Mouse (Mus musculus): ENCODE data around the gene Mtus2. TPM values are rescaled to one million over a fixed set of nuclear protein-coding genes. Genes with fewer than 3 reads are reported as not detected.

Mtus2 gene
- total RNA-seq, 1 experiment, result 11.0 TPM

DNA sequence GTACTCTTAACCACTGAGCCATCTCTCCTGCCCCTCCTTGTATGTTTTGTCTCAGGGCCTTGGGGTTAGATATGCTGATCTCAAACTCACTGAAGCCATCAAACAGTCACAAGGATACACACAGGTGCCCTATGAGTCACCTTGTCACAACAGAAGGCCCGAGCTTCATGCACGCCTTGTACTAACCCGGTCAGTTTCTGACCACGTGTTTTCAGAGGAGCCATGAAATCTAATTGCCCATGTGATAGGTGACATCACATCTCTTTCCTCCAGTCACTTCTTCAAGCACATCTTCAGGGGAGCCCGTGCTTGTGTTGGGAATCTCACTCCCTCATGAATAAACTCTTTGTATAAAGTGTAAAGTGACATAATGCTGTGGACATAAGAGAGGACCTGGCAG lies 32.5 kb upstream of the Mtus2 start:
- TF ChIP-seq MAFK (IDR thresholded peaks at IDR 0.05; ENCODE audit: insufficient read depth, low read depth, low read length) (no peak), ZNF384 (IDR thresholded peaks at IDR 0.05; ENCODE audit: low read depth, low read length) (no peak), ZC3H11A (IDR thresholded peaks at IDR 0.05; ENCODE audit: borderline replicate concordance, low read depth, low read length) (no peak), HCFC1 (IDR thresholded peaks at IDR 0.05; ENCODE audit: borderline replicate concordance, insufficient read depth, low read length) (no peak), CHD2 (IDR thresholded peaks at IDR 0.05; ENCODE audit: low read depth, low read length) (no peak)
- DNase-seq (ENCODE audit: low read depth, low spot score), result no peak
- in situ Hi-C loops (cut with MboI; ENCODE audit: low sequenced_read_pairs in 2 of 2, unreplicated experiment in 2 of 2), result no loop called here
- Histone ChIP-seq H3K9ac (ENCODE audit: insufficient read depth, low read depth, low read length, poor library complexity, severe bottlenecking) (no peak overlapping the region), H3K9me3 (ENCODE audit: control insufficient read depth, insufficient read depth, low read depth, low read length) (no peaks in the 10 kb centered on the region), H3K4me1 (ENCODE audit: control insufficient read depth in 2 of 2, insufficient read depth in 2 of 2, low read length in 2 of 2, poor library complexity in 1 of 2) (peaks cover 0 to 5% of the 10 kb centered on the region in 2 experiments; a peak in 2 of 4 replicates), H3K4me3 (ENCODE audit: insufficient read depth in 1 of 2, low read depth in 1 of 2, low read length in 2 of 2, poor library complexity in 1 of 2, severe bottlenecking in 1 of 2) (no peak overlapping the region), H3K27ac (ENCODE audit: insufficient read depth, low read depth, low read length, poor library complexity, severe bottlenecking) (no peak overlapping the region), H3K36me3 (ENCODE audit: control insufficient read depth, insufficient read depth, low read length, poor library complexity, severe bottlenecking) (no peaks in the 10 kb centered on the region)

GRCm38 (mm10) chr5:147925935-147926604 lies 31.1 kb upstream of the Mtus2 start:
- TF ChIP-seq ZC3H11A (IDR thresholded peaks at IDR 0.05; ENCODE audit: borderline replicate concordance, low read depth, low read length), result peak; percentile 44; the same call in 1 of the 2 replicates
- no peak for TF ChIP-seq CHD2 (IDR thresholded peaks at IDR 0.05; ENCODE audit: low read depth, low read length)
- TF ChIP-seq HCFC1 (IDR thresholded peaks at IDR 0.05; ENCODE audit: borderline replicate concordance, insufficient read depth, low read length), result 0 out of 2 replicates have a peak, but pooled peaks have one; percentile 20
- TF ChIP-seq MAFK (IDR thresholded peaks at IDR 0.05; ENCODE audit: insufficient read depth, low read depth, low read length), result no peak
- no peak for TF ChIP-seq ZNF384 (IDR thresholded peaks at IDR 0.05; ENCODE audit: low read depth, low read length)
- Histone ChIP-seq H3K4me1 (ENCODE audit: control insufficient read depth in 2 of 2, insufficient read depth in 2 of 2, low read length in 2 of 2, poor library complexity in 1 of 2) (peaks cover 2 to 5% of the 10 kb centered on the region in 2 experiments; a peak in 2 of 4 replicates), H3K9ac (ENCODE audit: insufficient read depth, low read depth, low read length, poor library complexity, severe bottlenecking) (peak overlapping the region; percentile 61; the same call in 1 of the 2 replicates), H3K9me3 (ENCODE audit: control insufficient read depth, insufficient read depth, low read depth, low read length) (no peaks in the 10 kb centered on the region), H3K4me3 (ENCODE audit: insufficient read depth in 1 of 2, low read depth in 1 of 2, low read length in 2 of 2, poor library complexity in 1 of 2, severe bottlenecking in 1 of 2) (peak overlapping the region; percentile 26 to 49; a peak in 1 of 4 replicates), H3K36me3 (ENCODE audit: control insufficient read depth, insufficient read depth, low read length, poor library complexity, severe bottlenecking) (no peaks in the 10 kb centered on the region), H3K27ac (ENCODE audit: insufficient read depth, low read depth, low read length, poor library complexity, severe bottlenecking) (no peak overlapping the region)
- in situ Hi-C loops (cut with MboI; ENCODE audit: low sequenced_read_pairs in 2 of 2, unreplicated experiment in 2 of 2), result no loop called here
- DNase-seq (ENCODE audit: low read depth, low spot score), result peak; percentile 60

DNA sequence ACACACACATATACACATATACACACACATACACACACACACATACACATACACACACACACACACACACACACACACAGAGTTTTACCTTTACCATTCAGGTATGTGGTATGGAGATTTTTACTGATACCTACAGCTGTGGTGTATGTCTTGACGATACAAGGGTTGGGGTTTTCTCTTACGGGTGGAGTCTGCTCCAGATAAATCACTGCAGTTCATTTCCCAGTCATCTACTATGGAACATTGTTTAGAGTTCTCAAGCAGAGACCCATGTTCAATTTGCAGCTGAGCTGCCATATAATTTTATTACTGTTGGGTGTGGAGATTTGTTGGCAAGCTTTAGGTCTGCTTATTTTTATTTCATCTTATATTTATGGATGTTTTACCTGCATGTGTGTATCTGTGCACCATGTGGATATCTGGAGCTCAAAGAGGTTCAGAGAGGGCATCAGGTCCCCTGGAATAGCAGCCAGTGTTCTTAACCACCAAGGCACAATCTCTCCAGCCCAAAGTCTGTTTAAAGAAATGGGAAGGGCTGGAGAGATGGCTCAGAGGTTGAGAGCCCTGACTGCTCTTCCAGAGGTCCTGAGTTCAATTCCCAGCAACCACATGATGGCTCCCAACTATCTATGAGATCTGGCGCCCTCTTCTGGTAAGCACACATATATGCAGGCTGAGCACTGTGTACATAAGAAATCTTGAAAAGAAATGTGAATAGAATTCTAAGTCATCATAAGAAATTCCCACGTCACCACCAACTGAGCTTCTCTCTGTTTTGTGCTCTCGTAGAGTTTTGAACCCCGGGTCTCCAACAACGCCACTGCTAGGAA lies 28.2 kb upstream of the Mtus2 start:
- H3K27ac ChIP-seq (ENCODE audit: insufficient read depth, low read depth, low read length, poor library complexity, severe bottlenecking), result no peak overlapping the region
- no peak for DNase-seq (ENCODE audit: low read depth, low spot score)
- in situ Hi-C loops (cut with MboI; ENCODE audit: low sequenced_read_pairs in 2 of 2, unreplicated experiment in 2 of 2), result no loop called here
- H3K4me1 ChIP-seq (ENCODE audit: control insufficient read depth in 2 of 2, insufficient read depth in 2 of 2, low read length in 2 of 2, poor library complexity in 1 of 2), result peaks cover 2 to 5% of the 10 kb centered on the region in 2 experiments; a peak in 2 of 4 replicates
- H3K4me3 ChIP-seq (ENCODE audit: insufficient read depth in 1 of 2, low read depth in 1 of 2, low read length in 2 of 2, poor library complexity in 1 of 2, severe bottlenecking in 1 of 2), result no peak overlapping the region
- H3K9me3 ChIP-seq (ENCODE audit: control insufficient read depth, insufficient read depth, low read depth, low read length), result no peaks in the 10 kb centered on the region
- TF ChIP-seq ZC3H11A (IDR thresholded peaks at IDR 0.05; ENCODE audit: borderline replicate concordance, low read depth, low read length) (peak; percentile 13; the same call in 1 of the 2 replicates), ZNF384 (IDR thresholded peaks at IDR 0.05; ENCODE audit: low read depth, low read length) (no peak)
- no peaks in the 10 kb centered on the region for H3K36me3 ChIP-seq (ENCODE audit: control insufficient read depth, insufficient read depth, low read length, poor library complexity, severe bottlenecking)
- no peak overlapping the region for H3K9ac ChIP-seq (ENCODE audit: insufficient read depth, low read depth, low read length, poor library complexity, severe bottlenecking)

GRCm38 (mm10) chr5:147935096-147935495 lies 22.0 kb upstream of the Mtus2 start:
- no peak for DNase-seq (ENCODE audit: low read depth, low spot score)
- H3K9me3 ChIP-seq (ENCODE audit: control insufficient read depth, insufficient read depth, low read depth, low read length), result no peaks in the 10 kb centered on the region
- H3K4me3 ChIP-seq (ENCODE audit: insufficient read depth in 1 of 2, low read depth in 1 of 2, low read length in 2 of 2, poor library complexity in 1 of 2, severe bottlenecking in 1 of 2), result no peak overlapping the region
- TF ChIP-seq MAFK (IDR thresholded peaks at IDR 0.05; ENCODE audit: insufficient read depth, low read depth, low read length) (no peak), CHD2 (IDR thresholded peaks at IDR 0.05; ENCODE audit: low read depth, low read length) (no peak), ZNF384 (IDR thresholded peaks at IDR 0.05; ENCODE audit: low read depth, low read length) (no peak), HCFC1 (IDR thresholded peaks at IDR 0.05; ENCODE audit: borderline replicate concordance, insufficient read depth, low read length) (no peak), ZC3H11A (IDR thresholded peaks at IDR 0.05; ENCODE audit: borderline replicate concordance, low read depth, low read length) (no peak)
- no peaks in the 10 kb centered on the region for H3K36me3 ChIP-seq (ENCODE audit: control insufficient read depth, insufficient read depth, low read length, poor library complexity, severe bottlenecking)
- H3K27ac ChIP-seq (ENCODE audit: insufficient read depth, low read depth, low read length, poor library complexity, severe bottlenecking), result no peak overlapping the region
- H3K9ac ChIP-seq (ENCODE audit: insufficient read depth, low read depth, low read length, poor library complexity, severe bottlenecking), result no peak overlapping the region
- in situ Hi-C loops (cut with MboI; ENCODE audit: low sequenced_read_pairs in 2 of 2, unreplicated experiment in 2 of 2), result no loop called here
- no peaks in the 10 kb centered on the region for H3K4me1 ChIP-seq (ENCODE audit: control insufficient read depth in 2 of 2, insufficient read depth in 2 of 2, low read length in 2 of 2, poor library complexity in 1 of 2)
